Mouse (Mus musculus) right cerebral cortex, postnatal 36 days (tissue): Measurements from ENCODE around the gene Strn4.

Experiments used
- DNase-seq, 2 experiments: peaks; one replicate each; pipeline ENCODE4 v3.0.0; 2022; ENCODE audit warnings: low spot score in 2 of 2, mixed read lengths in 1 of 2

Gene Strn4

GRCm38 (mm10) chr7:16876006-16876405 lies 60.3 kb downstream of the Strn4 start:
- no peak for DNase-seq

- DNase-seq, result no peak
Observed at GRCm38 (mm10) chr7:16876608-16877007, 60.9 kb downstream of the Strn4 start.

GRCm38 (mm10) chr7:16877717-16878116 lies 62.0 kb downstream of the Strn4 start:
- DNase-seq, result no peak

- no peak for DNase-seq
Observed at GRCm38 (mm10) chr7:16879796-16880547, 64.3 kb downstream of the Strn4 start.

- no peak for DNase-seq
Observed at GRCm38 (mm10) chr7:16880615-16881014, 64.9 kb downstream of the Strn4 start.

GRCm38 (mm10) chr7:16883162-16883561 lies 67.5 kb downstream of the Strn4 start:
- DNase-seq, result no peak

GRCm38 (mm10) chr7:16884334-16884733 lies 68.6 kb downstream of the Strn4 start:
- no peak for DNase-seq

GRCm38 (mm10) chr7:16885271-16885776 lies 69.6 kb downstream of the Strn4 start:
- no peak for DNase-seq

GRCm38 (mm10) chr7:16885905-16886304 lies 70.2 kb downstream of the Strn4 start:
- no peak for DNase-seq
